Mouse (Mus musculus) layer of hippocampus, adult 18-20 months (tissue): ENCODE measurements around the gene Kcnk16. TPM values are rescaled to one million over a fixed set of nuclear protein-coding genes. Genes with fewer than 3 reads are reported as not detected.

Source experiments
- DNase-seq, 2 experiments: peaks; one replicate each; pipeline ENCODE4 v3.0.0; 2022; ENCODE audit warnings: low spot score in 2 of 2
- total RNA-seq, 2 experiments: library from RNA; stranded (reverse); gene quantifications; 2 replicates each; pipeline ENCODE4 v1.2.3; 2021

The Kcnk16 gene
- total RNA-seq, 2 experiments from 2014 or later, result not detected

GRCm38 (mm10) chr14:20233016-20233980, 35.7 kb downstream of the Kcnk16 start:
- DNase-seq, result no peak

GRCm38 (mm10) chr14:20230063-20230491, 38.9 kb downstream of the Kcnk16 start:
- no peak for DNase-seq

- no peak for DNase-seq
Observed at GRCm38 (mm10) chr14:20229437-20229836, 39.6 kb downstream of the Kcnk16 start.

GRCm38 (mm10) chr14:20228336-20228735, 40.7 kb downstream of the Kcnk16 start:
- no peak for DNase-seq

- no peak for DNase-seq
Observed at GRCm38 (mm10) chr14:20226982-20227381, 42.0 kb downstream of the Kcnk16 start.

GRCm38 (mm10) chr14:20226488-20226887, 42.5 kb downstream of the Kcnk16 start:
- no peak for DNase-seq

GRCm38 (mm10) chr14:20225525-20225924, 43.5 kb downstream of the Kcnk16 start:
- DNase-seq, result no peak

GRCm38 (mm10) chr14:20224576-20225218, 44.3 kb downstream of the Kcnk16 start:
- peak in 1 of 2 experiments; percentile 3 for DNase-seq

GRCm38 (mm10) chr14:20224163-20224562, 44.8 kb downstream of the Kcnk16 start:
- DNase-seq, result peak in 1 of 2 experiments; percentile 13

GRCm38 (mm10) chr14:20223253-20223652, 45.7 kb downstream of the Kcnk16 start:
- no peak for DNase-seq

- no peak for DNase-seq
Observed at GRCm38 (mm10) chr14:20221083-20221482, 47.9 kb downstream of the Kcnk16 start.

- DNase-seq, result no peak
Observed at GRCm38 (mm10) chr14:20219849-20220248, 49.1 kb downstream of the Kcnk16 start.

- DNase-seq, result no peak
Observed at GRCm38 (mm10) chr14:20217299-20217864, 51.6 kb downstream of the Kcnk16 start.

- no peak for DNase-seq
Observed at GRCm38 (mm10) chr14:20216561-20217298, 52.3 kb downstream of the Kcnk16 start.

GRCm38 (mm10) chr14:20215826-20216225, 53.2 kb downstream of the Kcnk16 start:
- DNase-seq, result no peak

GRCm38 (mm10) chr14:20214125-20214524, 54.9 kb downstream of the Kcnk16 start:
- no peak for DNase-seq

GRCm38 (mm10) chr14:20211754-20212601, 57.0 kb downstream of the Kcnk16 start:
- no peak for DNase-seq
